Mouse (Mus musculus) thymus, postnatal 0 days (tissue): ENCODE results near the gene Adamtsl4. TPM values are rescaled to one million over a fixed set of nuclear protein-coding genes. Genes with fewer than 3 reads are reported as not detected.

Experiments
- DNase-seq: peaks from one replicate; pipeline ENCODE4 v3.0.0-alpha.2; 2015; ENCODE audit warnings: low spot score
- microRNA-seq: library from miRNA; unstranded; fragments of <30 nt; microRNA quantifications from one replicate; pipeline ENCODE4, GENCODE M21; 2016; ENCODE audit warnings: borderline number of aligned reads
- polyA plus RNA-seq: library from polyadenylated mRNA; unstranded; fragments of >200 nt; fragmentation: Nextera tagmentation; extraction: Ambion mirVana; gene quantifications from 2 replicates; pipeline ENCODE4 v1.2.1, GENCODE M21; 2015

Gene Adamtsl4
- polyA plus RNA-seq, 1 experiment from 2014 or later, result 2.0 TPM

- no peak for DNase-seq
Observed at GRCm38 (mm10) chr3:95639694-95640093, 48.0 kb downstream of the Adamtsl4 start.

- DNase-seq, result no peak
Observed at GRCm38 (mm10) chr3:95636072-95636471, 51.6 kb downstream of the Adamtsl4 start.

- no peak for DNase-seq
Observed at GRCm38 (mm10) chr3:95635636-95636035, 52.1 kb downstream of the Adamtsl4 start.

GRCm38 (mm10) chr3:95632648-95633588, 54.8 kb downstream of the Adamtsl4 start:
- peak; percentile 59 for DNase-seq

- no peak for DNase-seq
Observed at GRCm38 (mm10) chr3:95631304-95631703, 56.4 kb downstream of the Adamtsl4 start.

GRCm38 (mm10) chr3:95630856-95631255, 56.9 kb downstream of the Adamtsl4 start:
- no peak for DNase-seq

- DNase-seq, result no peak
Observed at GRCm38 (mm10) chr3:95629755-95630154, 58.0 kb downstream of the Adamtsl4 start.

- no peak for DNase-seq
Observed at GRCm38 (mm10) chr3:95627763-95628162, 60.0 kb downstream of the Adamtsl4 start.

Small RNA genes lying within 50 kb of the gene (microRNA-seq; reads per million reads assigned to microRNA genes)
- not detected for gene Mir7014

Other genes with a start within 250 kb of the Adamtsl4 start
- gene Ctsk, start 188.7 kb downstream of the Adamtsl4 start, polyA plus RNA-seq, result 4.4 and 4.5 TPM in 2 replicates
- 78.1 and 79.8 TPM in 2 replicates for gene Ctss, start 161.1 kb downstream of the Adamtsl4 start, polyA plus RNA-seq
- gene Hormad1, start 128.2 kb downstream of the Adamtsl4 start, polyA plus RNA-seq, result 0.13 TPM in 1 of 2 replicates, not detected in the other
- gene Golph3l, start 99.0 kb downstream of the Adamtsl4 start, polyA plus RNA-seq, result 33.4 and 35.9 TPM in 2 replicates
- 58.5 and 65.4 TPM in 2 replicates for gene Ensa, start 62.9 kb downstream of the Adamtsl4 start, polyA plus RNA-seq
- gene Mcl1, start 29.1 kb downstream of the Adamtsl4 start, polyA plus RNA-seq, result 81.3 and 91.3 TPM in 2 replicates
- 14.0 and 16.8 TPM in 2 replicates for gene Ecm1, start 51.7 kb upstream of the Adamtsl4 start, polyA plus RNA-seq
- 43.1 and 47.8 TPM in 2 replicates for gene Tars2, start 72.3 kb upstream of the Adamtsl4 start, polyA plus RNA-seq
- 16.2 and 18.8 TPM in 2 replicates for gene Rprd2, start 130.9 kb upstream of the Adamtsl4 start, polyA plus RNA-seq
- 46.9 and 49.3 TPM in 2 replicates for gene Prpf3, start 168.0 kb upstream of the Adamtsl4 start, polyA plus RNA-seq
- gene Mrps21, start 183.6 kb upstream of the Adamtsl4 start, polyA plus RNA-seq, result 372 and 418 TPM in 2 replicates
- gene Ciart, start 194.3 kb upstream of the Adamtsl4 start, polyA plus RNA-seq, result 2.7 and 3.2 TPM in 2 replicates
- gene BC028528, start 204.1 kb upstream of the Adamtsl4 start, polyA plus RNA-seq, result 15.9 and 17.7 TPM in 2 replicates
- 27.8 and 32.4 TPM in 2 replicates for gene Aph1a, start 206.1 kb upstream of the Adamtsl4 start, polyA plus RNA-seq
- 1.8 and 2.2 TPM in 2 replicates for gene Car14, start 216.8 kb upstream of the Adamtsl4 start, polyA plus RNA-seq
- 463 and 541 TPM in 2 replicates for gene Anp32e, start 241.3 kb upstream of the Adamtsl4 start, polyA plus RNA-seq